Mouse (Mus musculus) hindbrain, embryonic 11.5 days (tissue): ENCODE results near the gene Marc1. TPM values are rescaled to one million over a fixed set of nuclear protein-coding genes. Genes with fewer than 3 reads are reported as not detected.
A peak's percentile ranks its signal among the peaks of the same experiment; 100 is the strongest.

ENCODE experiments used
- ATAC-seq: fragments of 200-750 bp; cut with Nextera tagmentation; 2 replicates; pipeline ENCODE4 v1.8.0; 2017; ENCODE audit warnings: mild to moderate bottlenecking, moderate TSS enrichment, moderate library complexity; ENCODE audit not compliant: low FRiP score
- DNase-seq: peaks from one replicate; pipeline ENCODE4 v3.0.0-alpha.2; 2015; ENCODE audit warnings: low spot score
- H3K27ac ChIP-seq: fragments of 300-500 bp; sonication (generic); 2 replicates; pipeline ENCODE4 v1.5.1; 2014; ENCODE audit warnings: mild to moderate bottlenecking, low read depth, low read length
- H3K27me3 ChIP-seq: fragments of 300-500 bp; sonication (generic); 2 replicates; pipeline ENCODE4 v1.6.1; 2014; ENCODE audit warnings: mild to moderate bottlenecking, low read length, moderate library complexity, mixed read lengths; ENCODE audit not compliant: control insufficient read depth, insufficient read depth
- H3K36me3 ChIP-seq: fragments of 300-500 bp; sonication (generic); 2 replicates; pipeline ENCODE4 v1.6.1; 2014; ENCODE audit warnings: mild to moderate bottlenecking, low read length, moderate library complexity, mixed read lengths; ENCODE audit not compliant: control insufficient read depth, insufficient read depth
- H3K4me1 ChIP-seq: fragments of 300-500 bp; sonication (generic); replicated peaks from 2 replicates; pipeline ENCODE4 v1.6.1; 2014; ENCODE audit warnings: low read length, mixed read lengths; ENCODE audit not compliant: control insufficient read depth, insufficient read depth
- H3K4me2 ChIP-seq: fragments of 300-500 bp; sonication (generic); replicated peaks from 2 replicates; pipeline ENCODE4 v1.6.1; 2014; ENCODE audit warnings: mild to moderate bottlenecking, low read depth, low read length
- H3K4me3 ChIP-seq: fragments of 300-500 bp; sonication (generic); 2 replicates; pipeline ENCODE4 v1.5.1; 2014; ENCODE audit warnings: low read depth, low read length
- H3K9ac ChIP-seq: fragments of 300-500 bp; sonication (generic); 2 replicates; pipeline ENCODE4 v1.6.1; 2014; ENCODE audit warnings: low read depth, low read length
- H3K9me3 ChIP-seq: fragments of 300-500 bp; sonication (generic); 2 replicates; pipeline ENCODE4 v1.6.1; 2016; ENCODE audit warnings: low read length; ENCODE audit not compliant: control insufficient read depth
- WGBS: fragments of 180-500 bp; shearing (Covaris S2); extraction: QIAGEN DNeasy Blood & Tissue Kit; methylation state at CpG from one replicate; pipeline ENCODE4 v1.1.7; 2014; 5-methylcytosine and 5-hydroxymethylcytosine counted together
- microRNA counts: library from miRNA; unstranded; fragments of <30 nt; microRNA quantifications from one replicate; lab custom pipeline; 2015
- polyA plus RNA-seq: library from polyadenylated mRNA; unstranded; fragments of >200 nt; fragmentation: Nextera tagmentation; extraction: Ambion mirVana; gene quantifications from 2 replicates; pipeline ENCODE4 v1.2.1, GENCODE M21; 2014

The Marc1 gene
- polyA plus RNA-seq, 1 experiment from 2014 or later = 0.26 TPM

- DNase-seq (no peak), ATAC-seq (no peak)
- no peak overlapping the region for H3K4me2 ChIP-seq
- WGBS = 84% methylated on average over 4 of the region's 4 CpGs
- no peak overlapping the region for H3K9ac ChIP-seq
- H3K27ac ChIP-seq = no peak overlapping the region
- H3K4me1 ChIP-seq = no peaks in the 10 kb centered on the region
- no peaks in the 10 kb centered on the region for H3K36me3 ChIP-seq
- H3K27me3 ChIP-seq = no peaks in the 10 kb centered on the region
- no peak overlapping the region for H3K4me3 ChIP-seq
- no peaks in the 10 kb centered on the region for H3K9me3 ChIP-seq
Observed at GRCm38 (mm10) chr1:184761988-184762387, 49.1 kb downstream of the Marc1 start.

- no peaks in the 10 kb centered on the region for H3K9me3 ChIP-seq
Observed at GRCm38 (mm10) chr1:184752671-184753070, 58.4 kb downstream of the Marc1 start.

GRCm38 (mm10) chr1:184750114-184750664 lies 60.9 kb downstream of the Marc1 start:
- 88% methylated on average over 11 of the region's 11 CpGs for WGBS
- Histone ChIP-seq H3K9ac (no peak overlapping the region), H3K27me3 (no peaks in the 10 kb centered on the region), H3K9me3 (no peaks in the 10 kb centered on the region), H3K4me3 (no peak overlapping the region), H3K4me2 (no peak overlapping the region), H3K4me1 (no peaks in the 10 kb centered on the region), H3K27ac (no peak overlapping the region), H3K36me3 (no peaks in the 10 kb centered on the region)
- DNase-seq (no peak), ATAC-seq (no peak)

More at GRCm38 (mm10) chr1:184752671-184753070, 58.4 kb downstream of the Marc1 start:
- no peak for DNase-seq
- Histone ChIP-seq H3K4me1 (0 out of 2 replicates have a peak, but pooled peaks cover 3% of the 10 kb centered on the region), H3K4me2 (no peak overlapping the region), H3K36me3 (no peaks in the 10 kb centered on the region), H3K27ac (no peak overlapping the region), H3K4me3 (no peak overlapping the region), H3K27me3 (no peaks in the 10 kb centered on the region), H3K9ac (no peak overlapping the region)
- ATAC-seq = no peak
- 94% methylated on average over 5 of the region's 5 CpGs for WGBS

- H3K27me3 ChIP-seq = no peaks in the 10 kb centered on the region
- DNase-seq = no peak
- ATAC-seq = no peak
- 70% methylated on average over 14 of the region's 14 CpGs for WGBS
- no peaks in the 10 kb centered on the region for H3K9me3 ChIP-seq
- no peaks in the 10 kb centered on the region for H3K36me3 ChIP-seq
- H3K4me3 ChIP-seq = no peak overlapping the region
- H3K27ac ChIP-seq = no peak overlapping the region
- H3K4me2 ChIP-seq = no peak overlapping the region
- H3K9ac ChIP-seq = no peak overlapping the region
- H3K4me1 ChIP-seq = no peaks in the 10 kb centered on the region
Observed at GRCm38 (mm10) chr1:184748692-184749152, 62.4 kb downstream of the Marc1 start.

GRCm38 (mm10) chr1:184737876-184738479 lies 73.1 kb downstream of the Marc1 start:
- no peak overlapping the region for H3K4me2 ChIP-seq
- no peak for ATAC-seq
- 4% methylated on average over 14 of the region's 14 CpGs for WGBS
- DNase-seq = peak; percentile 67
- no peaks in the 10 kb centered on the region for H3K4me1 ChIP-seq
- H3K4me3 ChIP-seq = no peak overlapping the region
- H3K9ac ChIP-seq = no peak overlapping the region
- H3K27ac ChIP-seq = no peak overlapping the region
- H3K36me3 ChIP-seq = no peaks in the 10 kb centered on the region
- H3K27me3 ChIP-seq = peaks cover 47% of the 10 kb centered on the region
- H3K9me3 ChIP-seq = no peaks in the 10 kb centered on the region

- peaks cover 52% of the 10 kb centered on the region for H3K27me3 ChIP-seq
- ATAC-seq = no peak
- WGBS = 33% methylated on average over 2 of the region's 2 CpGs
- H3K9ac ChIP-seq = no peak overlapping the region
- no peaks in the 10 kb centered on the region for H3K9me3 ChIP-seq
- no peaks in the 10 kb centered on the region for H3K36me3 ChIP-seq
- H3K4me1 ChIP-seq = 0 out of 2 replicates have a peak, but pooled peaks cover 2% of the 10 kb centered on the region
- DNase-seq = no peak
- no peak overlapping the region for H3K27ac ChIP-seq
- no peak overlapping the region for H3K4me2 ChIP-seq
- no peak overlapping the region for H3K4me3 ChIP-seq
Observed at GRCm38 (mm10) chr1:184737228-184737627, 73.9 kb downstream of the Marc1 start.

MicroRNA genes within 50 kb of the gene (microRNA counts, 519-probe panel; counts per million panel counts)
- microRNA mmu-miR-1981 (lab: Ali Mortazavi, UCI) = 3,437 counts per million, percentile 23 among the panel's probes with 10 or more counts

Other genes starting within 250 kb of the Marc1 start
- 3.9 and 4.1 TPM in 2 replicates for gene Hlx, start 78.7 kb downstream of the Marc1 start, polyA plus RNA-seq
- 109 and 114 TPM in 2 replicates for gene Marc2, start 35.1 kb upstream of the Marc1 start, polyA plus RNA-seq
- 0.86 and 0.96 TPM in 2 replicates for gene C130074G19Rik, start 71.9 kb upstream of the Marc1 start, polyA plus RNA-seq
- 5.9 and 6.7 TPM in 2 replicates for gene Mark1, start 188.3 kb upstream of the Marc1 start, polyA plus RNA-seq